Mouse (Mus musculus) fat pad, adult 2 months (tissue): Measurements from ENCODE around the gene Atxn7.
"Not testable (repeated sequence)": the region's sequence is repeated elsewhere in the genome, so short reads cannot be mapped to it uniquely, and the experiment has no call there.

ENCODE experiments used
- DNase-seq: peaks from one replicate; pipeline ENCODE4 v3.0.0-alpha.2; 2011; ENCODE audit warnings: low read depth, low spot score; ENCODE audit errors: extremely low read depth

Gene Atxn7

DNA sequence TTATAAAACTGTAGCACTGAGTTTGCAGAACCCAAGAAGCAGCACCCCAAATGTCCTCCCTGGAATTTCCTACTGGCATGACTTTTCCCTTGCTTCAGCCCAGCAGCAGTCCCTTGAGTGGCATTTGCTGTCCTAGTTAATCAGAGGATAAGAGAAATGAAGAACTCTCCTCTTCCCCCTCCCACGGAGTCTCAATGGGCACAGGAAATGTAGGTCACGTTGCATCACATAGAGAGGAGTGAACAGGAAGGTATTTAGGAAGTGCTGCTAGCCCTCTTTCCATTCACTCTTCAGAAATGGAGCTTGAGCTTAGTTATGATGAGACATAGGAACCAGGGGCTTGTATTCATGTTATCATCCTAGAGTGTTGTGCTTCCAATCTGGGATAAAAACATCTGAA is 20.0 kb downstream of the Atxn7 start:
- DNase-seq = no peak

- DNase-seq = no peak
Observed at GRCm38 (mm10) chr14:13982174-13982573, 20.9 kb downstream of the Atxn7 start.

DNA sequence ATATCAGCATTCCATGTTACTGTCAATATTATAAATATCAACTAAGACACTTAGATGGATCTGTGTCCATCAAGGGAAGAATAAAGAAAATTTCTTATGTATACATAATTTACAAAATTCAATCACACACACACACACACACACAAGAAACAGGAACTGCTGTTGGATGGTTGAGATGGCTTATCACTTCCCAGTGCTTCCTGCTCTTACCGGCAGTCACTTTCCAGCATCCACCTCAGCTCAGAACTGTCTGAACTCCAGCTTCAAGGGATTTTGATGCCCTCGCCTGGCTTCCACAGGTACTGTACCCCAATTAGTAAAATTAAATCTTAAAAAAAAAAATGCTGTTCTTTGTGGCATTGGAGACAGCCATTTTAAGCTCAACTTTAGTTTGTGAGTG is 27.2 kb downstream of the Atxn7 start:
- no peak for DNase-seq

DNA sequence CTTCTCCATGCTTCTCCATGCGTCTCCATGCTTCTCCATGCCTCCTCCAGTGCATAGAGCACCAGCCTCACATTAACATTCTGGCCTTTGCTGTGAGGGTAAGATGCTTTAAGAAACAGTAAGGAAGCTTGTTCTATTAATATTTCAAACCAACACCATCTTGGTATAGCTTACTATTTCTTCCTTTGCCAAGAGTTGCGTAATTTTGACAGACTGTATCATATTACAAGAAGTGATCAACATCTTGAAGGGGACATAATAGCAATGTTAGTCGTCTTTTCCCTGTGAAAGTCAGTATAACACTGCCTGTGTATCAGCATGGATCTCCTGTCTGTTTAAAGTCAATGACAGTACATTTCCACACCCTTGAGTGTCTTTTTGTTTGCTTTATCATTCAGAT is 29.5 kb downstream of the Atxn7 start:
- no peak for DNase-seq

- no peak for DNase-seq
Observed at GRCm38 (mm10) chr14:13995206-13996097, 34.2 kb downstream of the Atxn7 start.

- DNase-seq = no peak
Observed at GRCm38 (mm10) chr14:14002771-14003170, 41.5 kb downstream of the Atxn7 start.

DNA sequence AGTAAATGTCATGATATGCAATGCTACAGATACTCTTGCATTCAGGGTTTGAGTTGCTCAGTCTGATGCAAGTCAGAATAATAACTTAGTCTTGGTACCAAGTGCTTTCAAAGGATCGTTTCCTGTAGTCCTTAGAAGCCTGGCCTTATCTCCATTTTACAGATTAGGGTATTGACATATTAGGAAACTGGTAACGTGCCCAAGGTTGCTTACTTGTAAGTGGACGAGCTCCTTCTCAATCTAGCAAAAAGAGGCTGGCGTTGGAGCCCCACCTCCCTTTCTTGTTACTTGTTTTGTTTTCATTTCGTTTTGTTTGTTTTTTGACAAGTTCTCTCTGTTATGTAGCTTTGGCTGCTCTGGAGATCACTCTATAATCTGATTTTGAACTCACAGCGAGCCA is 48.5 kb downstream of the Atxn7 start:
- no peak for DNase-seq

DNA sequence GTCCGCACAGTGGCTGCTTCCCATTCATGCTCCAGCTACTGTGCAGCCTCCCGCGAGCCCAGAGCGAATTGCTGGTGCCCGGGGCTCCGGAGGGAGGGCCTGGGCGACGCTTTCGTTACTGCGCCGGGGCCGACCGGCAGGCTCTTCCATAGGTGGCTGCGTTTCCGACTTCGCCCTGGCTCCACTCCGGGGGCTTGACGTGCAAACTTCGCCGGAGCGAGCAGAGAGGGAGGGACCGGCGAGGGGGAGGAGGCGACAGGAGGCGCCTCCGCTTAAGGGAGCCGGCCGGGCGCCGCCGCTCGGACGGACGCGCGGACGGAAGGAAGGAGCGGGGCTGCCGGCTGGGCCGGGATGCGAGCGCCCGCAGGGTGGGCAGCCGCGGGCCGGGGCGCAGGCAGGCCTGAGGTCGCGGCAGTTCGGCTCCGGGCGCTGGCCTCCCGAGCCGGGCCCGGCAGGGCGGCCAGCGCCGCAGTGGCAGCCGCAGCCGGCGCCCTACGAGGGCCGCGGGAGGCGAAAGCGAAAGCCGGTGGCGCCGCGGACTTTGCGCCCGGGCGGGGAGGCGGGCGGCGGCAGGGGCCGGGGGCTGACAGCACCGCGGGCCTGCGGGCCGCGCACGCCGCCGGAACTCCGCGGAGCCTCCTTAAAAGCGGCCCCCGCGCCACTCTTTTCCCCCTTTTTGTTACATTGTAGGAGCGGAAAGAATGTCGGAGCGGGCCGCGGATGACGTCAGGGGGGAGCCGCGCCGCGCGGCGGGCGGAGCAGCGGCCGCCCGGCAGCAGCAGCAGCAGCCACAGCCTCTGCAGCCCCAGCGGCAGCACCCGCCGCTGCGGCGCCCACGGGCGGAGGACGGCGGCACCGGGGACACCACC is 51.4 kb downstream of the Atxn7 start:
- DNase-seq = no peak

DNA sequence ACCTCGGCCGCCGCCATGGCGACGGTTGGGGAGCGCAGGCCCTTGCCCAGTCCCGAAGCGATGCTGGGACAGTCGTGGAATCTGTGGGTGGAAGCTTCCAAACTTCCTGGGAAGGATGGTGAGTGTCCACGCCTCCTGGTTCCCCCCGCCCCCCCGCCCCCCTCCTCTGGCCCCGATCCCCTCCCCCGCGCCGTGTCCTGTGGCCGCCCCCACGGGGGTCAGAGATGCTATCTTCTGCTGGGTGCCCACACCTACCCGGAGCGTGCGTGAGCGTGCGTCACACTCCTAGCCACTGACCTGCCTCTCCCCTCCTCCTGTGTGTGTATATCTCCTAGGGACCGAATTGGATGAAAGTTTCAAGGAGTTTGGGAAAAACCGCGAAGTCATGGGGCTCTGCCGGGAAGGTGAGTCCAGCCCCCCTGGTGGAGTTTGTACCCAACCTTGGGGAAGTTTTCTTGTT is 52.0 kb downstream of the Atxn7 start:
- no peak for DNase-seq

GRCm38 (mm10) chr14:14014636-14015375 is 53.6 kb downstream of the Atxn7 start:
- DNase-seq = peak; percentile 93

GRCm38 (mm10) chr14:14019155-14019894 is 58.1 kb downstream of the Atxn7 start:
- DNase-seq = no peak

GRCm38 (mm10) chr14:14021244-14021643 is 60.0 kb downstream of the Atxn7 start:
- DNase-seq = no peak

GRCm38 (mm10) chr14:14025870-14026269 is 64.6 kb downstream of the Atxn7 start:
- DNase-seq = no peak

DNA sequence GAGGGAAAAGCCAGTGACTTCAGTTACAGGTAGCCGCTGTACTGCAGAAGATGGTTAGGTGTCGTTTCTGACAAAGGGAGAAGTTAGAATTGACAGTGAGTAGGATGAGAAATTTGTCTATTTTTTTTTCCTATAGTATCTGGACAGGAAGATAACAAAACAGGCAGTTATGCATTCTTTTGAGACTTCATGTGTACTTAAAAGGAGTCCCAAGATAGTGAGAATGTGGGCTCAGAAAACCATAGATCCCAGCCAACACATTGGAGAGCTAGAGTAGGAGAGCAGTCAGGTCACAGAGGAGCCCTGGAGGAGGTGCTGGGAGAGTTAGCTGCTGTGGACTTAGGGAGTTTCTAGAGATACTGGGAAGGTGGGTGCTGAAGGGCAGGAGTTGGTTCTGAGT is 69.4 kb downstream of the Atxn7 start:
- DNase-seq = no peak

DNA sequence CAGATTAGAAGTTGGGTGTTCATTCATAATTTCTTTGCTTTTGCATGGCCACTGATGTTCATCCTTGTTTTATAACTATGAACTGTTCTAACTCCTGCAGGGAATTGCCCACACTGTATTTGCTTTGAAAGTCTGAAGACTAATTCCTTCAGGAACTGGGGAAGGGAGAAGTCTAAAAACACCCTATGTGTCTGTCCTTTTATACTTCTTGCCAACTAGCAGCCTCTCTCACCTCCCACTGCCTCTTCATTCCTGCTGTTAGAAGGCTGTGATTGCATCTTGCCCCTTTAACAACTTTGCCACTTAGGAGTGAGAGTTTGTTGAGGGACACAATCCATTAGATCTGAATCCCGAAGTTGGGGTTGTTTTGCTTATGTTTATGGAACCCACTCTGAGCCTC is 71.6 kb downstream of the Atxn7 start:
- DNase-seq = no peak

DNA sequence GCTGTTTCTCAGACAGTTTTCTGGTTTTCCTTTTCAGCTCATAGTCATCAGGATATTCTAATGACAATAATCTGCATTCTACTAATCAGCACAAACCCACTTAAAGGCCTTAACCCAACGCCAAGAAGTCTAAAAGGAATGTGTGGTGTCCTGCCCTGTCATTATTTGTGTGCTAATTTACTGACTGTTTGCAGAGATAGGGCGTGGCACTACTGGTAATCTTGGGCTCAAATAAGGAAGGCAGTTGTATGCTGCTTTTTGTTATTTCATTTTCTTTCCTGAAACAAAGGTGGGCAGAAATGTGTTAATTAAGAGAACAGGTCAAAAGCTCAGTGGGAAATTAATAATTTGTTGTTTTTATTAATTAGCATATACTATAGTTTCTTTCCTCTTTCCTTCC is 75.1 kb downstream of the Atxn7 start:
- no peak for DNase-seq

GRCm38 (mm10) chr14:14038233-14038632 is 77.0 kb downstream of the Atxn7 start:
- no peak for DNase-seq

DNA sequence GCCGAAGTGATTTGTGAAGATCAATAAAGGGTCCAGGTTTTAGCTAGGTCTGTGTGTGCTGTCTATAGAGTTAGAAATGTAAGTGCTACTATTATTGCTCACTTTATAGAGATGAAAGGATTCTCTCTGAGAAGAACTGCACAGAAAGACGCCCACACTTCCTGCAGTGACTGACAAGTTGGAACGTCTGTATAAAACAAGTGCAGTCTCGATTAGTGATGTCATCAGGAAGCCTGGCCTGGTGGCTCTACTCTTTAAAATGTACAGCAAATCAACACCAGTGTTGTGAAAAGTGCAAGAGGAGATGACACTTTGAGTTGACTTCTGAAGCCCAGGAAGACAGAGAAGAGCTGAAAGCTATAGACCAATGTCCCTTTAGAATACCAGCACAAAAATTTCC is 81.1 kb downstream of the Atxn7 start:
- no peak for DNase-seq

DNA sequence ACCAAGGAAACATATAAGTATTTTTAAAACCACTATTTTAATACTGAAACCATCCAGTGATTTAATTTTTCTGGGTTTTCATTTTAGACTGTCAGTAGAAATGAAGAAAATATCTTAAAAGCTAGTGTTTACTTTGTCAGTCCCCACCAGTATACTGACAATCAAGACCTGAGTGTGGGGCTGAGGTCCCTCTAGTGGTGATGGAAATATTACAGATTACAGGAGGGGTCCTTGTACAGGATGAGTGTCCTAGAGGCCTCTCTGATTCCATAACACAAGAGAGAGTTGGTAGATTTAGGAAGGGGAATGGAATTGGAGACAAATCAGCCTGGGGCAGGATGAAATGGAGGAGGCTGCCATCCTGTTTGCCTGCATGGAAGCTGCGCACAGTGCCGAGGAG is 93.1 kb downstream of the Atxn7 start:
- no peak for DNase-seq

GRCm38 (mm10) chr14:14059606-14060005 is 98.4 kb downstream of the Atxn7 start:
- not testable (repeated sequence) for DNase-seq
